Mouse (Mus musculus) heart, postnatal 25 days (tissue): ENCODE results near the gene Mpig6b. TPM values are rescaled to one million over a fixed set of nuclear protein-coding genes. Genes with fewer than 3 reads are reported as not detected.

Experiments
- DNase-seq: peaks from one replicate; pipeline ENCODE4 v3.0.0; 2022; ENCODE audit warnings: low spot score
- intact Hi-C: fragments of 180-260 bp; cut with DNase I; formaldehyde crosslinking; loops from one replicate; pipeline ENCODE4 v1.15.1; 2025
- total RNA-seq, 2 experiments: library from RNA; stranded (reverse); gene quantifications; 2 replicates each; pipeline ENCODE4 v1.2.3; 2021

The Mpig6b gene
- total RNA-seq, 2 experiments from 2014 or later, result 0.18 to 0.87 TPM

- no peak for DNase-seq
- intact Hi-C loops, result no loop called here
Observed at GRCm38 (mm10) chr17:35063466-35063865, 2.5 kb downstream of the Mpig6b start.

DNA sequence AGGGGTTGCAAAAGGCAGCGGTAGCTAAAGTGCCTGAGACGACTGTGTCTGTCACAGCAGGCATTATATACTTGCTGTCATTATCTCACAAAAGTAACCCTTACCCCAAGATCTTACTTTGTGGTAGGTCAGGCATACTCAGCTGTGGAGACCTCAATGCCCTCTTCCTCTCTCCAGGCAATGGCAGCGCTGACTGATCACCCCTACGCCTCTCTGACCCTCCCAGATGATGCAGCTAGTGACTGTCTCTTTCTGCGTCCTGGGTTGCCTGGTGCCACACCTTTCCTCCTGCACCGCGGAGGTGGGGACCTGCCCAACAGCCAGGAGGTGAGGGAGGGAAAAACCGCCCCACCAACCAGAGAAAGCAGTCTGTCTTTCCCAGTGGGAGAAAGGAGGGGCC lies 4.7 kb downstream of the Mpig6b start:
- no peak for DNase-seq
- intact Hi-C loops, result no loop called here

DNA sequence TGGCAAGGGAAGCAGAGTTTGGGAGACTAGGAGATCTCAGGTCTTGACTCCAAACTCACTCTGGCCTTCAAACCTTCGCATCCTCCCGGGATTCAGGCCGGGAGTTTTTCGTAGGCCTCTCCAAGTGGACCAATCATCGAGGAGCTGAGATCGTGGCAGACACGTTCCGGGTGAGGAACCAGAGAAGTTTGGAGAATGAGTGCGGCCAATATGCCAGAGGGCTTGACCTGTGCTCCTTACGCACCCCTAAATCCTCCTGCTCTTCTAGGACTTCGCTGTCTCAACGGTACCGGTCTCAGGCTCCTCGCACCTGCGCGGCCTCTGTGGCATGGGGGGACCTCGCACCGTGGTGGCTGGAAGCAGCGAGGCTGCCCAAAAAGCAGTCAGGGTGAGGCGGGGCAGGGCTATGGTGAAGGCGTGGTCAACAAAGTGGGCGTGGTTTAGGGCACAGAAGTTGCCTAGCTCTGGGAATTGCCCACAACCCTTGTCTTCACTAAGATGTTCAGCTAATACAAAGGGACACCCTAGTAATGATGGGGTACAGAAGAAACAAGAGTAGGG lies 5.2 kb downstream of the Mpig6b start:
- no peak for DNase-seq
- intact Hi-C loops, result no loop called here

DNA sequence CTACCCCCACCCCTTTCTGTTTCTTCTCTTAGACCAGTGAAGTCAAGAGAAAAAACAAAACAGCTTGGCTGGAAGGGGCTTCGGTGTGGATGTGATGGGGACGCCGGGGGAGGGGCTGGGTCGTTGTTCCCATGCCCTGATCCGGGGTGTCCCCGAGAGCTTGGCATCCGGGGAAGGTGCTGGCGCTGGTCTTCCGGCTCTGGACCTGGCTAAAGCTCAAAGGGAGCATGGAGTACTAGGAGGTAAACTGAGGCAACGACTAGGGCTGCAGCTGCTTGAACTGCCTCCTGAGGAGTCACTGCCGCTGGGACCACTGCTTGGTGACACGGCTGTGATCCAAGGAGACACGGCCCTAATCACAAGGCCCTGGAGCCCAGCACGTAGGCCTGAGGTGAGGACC lies 5.9 kb downstream of the Mpig6b start:
- DNase-seq, result no peak
- intact Hi-C loops, result no loop called here

GRCm38 (mm10) chr17:35058911-35059892 lies 6.8 kb downstream of the Mpig6b start, which contains the start of gene Ddah2:
Gene Ddah2 (plus strand): TSS chr17:35059035.
- intact Hi-C loops, result loop anchor here (1.0 kb wide), 1 partner anchor 38 kb away; no protein-coding TSS in a partner anchor
- DNase-seq, result peak; percentile 89

DNA sequence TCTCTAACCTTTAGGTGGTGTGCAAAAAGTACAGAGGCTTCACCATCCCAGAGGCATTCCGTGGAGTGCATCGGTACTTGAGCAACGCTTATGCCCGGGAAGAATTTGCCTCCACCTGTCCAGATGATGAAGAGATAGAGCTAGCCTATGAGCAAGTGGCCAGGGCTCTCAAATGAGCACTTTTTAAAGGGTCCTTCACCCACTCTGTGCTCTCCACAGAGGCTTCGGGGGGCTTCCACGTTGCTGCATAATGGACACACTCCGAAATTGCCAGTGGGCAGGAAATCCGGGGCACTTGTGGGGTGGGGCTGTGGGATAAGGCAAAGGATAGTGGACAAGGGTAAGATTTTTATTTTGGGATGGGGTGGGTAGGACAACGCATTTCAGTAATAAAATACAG lies 7.7 kb downstream of the Mpig6b start:
- intact Hi-C loops, result no loop called here

DNA sequence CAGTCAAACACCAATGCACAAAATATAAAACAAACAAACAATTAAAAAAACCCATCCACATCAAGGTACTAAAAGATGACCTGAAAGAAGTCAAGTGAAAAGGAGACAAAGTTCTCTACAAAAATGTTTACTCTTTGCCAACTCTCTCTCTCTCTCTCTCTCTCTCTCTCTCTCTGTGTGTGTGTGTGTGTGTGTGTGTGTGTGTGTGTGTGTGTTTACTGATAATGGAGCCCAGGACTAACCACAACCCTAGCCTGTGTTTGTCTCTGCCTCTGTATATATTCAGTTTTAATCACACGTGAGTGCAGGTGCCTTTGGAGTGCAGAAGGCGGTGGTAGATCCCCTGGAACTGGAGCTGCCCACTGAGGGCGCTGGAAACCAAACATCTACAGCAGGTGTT lies 8.9 kb downstream of the Mpig6b start:
- intact Hi-C loops, result no loop called here
- DNase-seq, result no peak

More for the DNA sequence above, 7.7 kb downstream of the Mpig6b start:
- DNase-seq, result no peak

GRCm38 (mm10) chr17:35055691-35056495 lies 10.1 kb downstream of the Mpig6b start:
- no peak for DNase-seq
- intact Hi-C loops, result no loop called here

- no peak for DNase-seq
- intact Hi-C loops, result no loop called here
Observed at GRCm38 (mm10) chr17:35052271-35052798, 13.6 kb downstream of the Mpig6b start.

DNA sequence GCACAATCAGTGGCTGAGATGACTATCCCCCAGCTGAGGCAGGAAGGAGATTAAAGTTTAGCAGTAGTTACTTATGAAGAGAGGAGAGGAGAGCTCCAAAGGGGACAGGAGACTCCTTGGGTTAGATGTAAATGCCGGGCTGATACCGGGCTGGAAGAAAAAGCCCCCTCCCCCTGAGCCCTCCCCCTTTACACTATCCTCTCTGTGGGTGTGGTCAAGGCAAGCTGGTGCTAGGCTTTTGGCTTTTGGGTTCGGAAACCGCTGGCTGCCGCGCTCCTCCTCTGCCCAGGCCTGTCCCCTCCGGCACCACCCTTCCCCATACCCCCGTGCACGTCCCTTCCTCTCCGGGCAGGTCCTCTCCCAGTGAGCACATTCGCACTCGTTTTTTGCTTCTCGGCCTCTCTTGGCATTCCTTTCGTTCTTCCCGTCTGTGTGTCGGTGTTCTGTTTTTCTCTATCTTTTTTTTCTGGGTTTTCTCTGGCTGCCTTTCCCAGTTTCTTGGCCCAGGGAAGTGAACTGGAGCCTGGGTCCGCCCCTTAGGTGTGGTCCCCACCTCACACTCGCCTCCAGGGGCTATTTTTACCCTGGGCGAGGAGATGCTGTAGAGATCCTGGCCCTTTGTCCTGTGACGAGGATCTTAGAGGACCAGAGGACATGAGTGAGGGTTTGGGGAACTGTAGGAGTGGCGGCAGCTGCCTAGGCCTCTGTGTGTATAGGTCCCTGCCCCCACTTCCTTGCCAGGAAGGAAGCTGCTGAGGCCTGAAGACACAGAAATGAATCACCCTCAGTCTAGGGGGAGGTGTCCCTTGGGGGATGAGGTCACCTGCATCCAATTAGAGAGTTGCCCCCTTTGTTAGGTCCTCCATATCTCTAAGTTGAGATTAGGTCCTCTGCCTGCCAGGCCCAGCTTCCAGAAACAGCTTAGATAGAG lies 14.6 kb downstream of the Mpig6b start:
- intact Hi-C loops, result no loop called here
- DNase-seq, result peak; percentile 87

GRCm38 (mm10) chr17:35050126-35050750 lies 15.7 kb downstream of the Mpig6b start:
- DNase-seq, result peak; percentile 73
- intact Hi-C loops, result no loop called here

DNA sequence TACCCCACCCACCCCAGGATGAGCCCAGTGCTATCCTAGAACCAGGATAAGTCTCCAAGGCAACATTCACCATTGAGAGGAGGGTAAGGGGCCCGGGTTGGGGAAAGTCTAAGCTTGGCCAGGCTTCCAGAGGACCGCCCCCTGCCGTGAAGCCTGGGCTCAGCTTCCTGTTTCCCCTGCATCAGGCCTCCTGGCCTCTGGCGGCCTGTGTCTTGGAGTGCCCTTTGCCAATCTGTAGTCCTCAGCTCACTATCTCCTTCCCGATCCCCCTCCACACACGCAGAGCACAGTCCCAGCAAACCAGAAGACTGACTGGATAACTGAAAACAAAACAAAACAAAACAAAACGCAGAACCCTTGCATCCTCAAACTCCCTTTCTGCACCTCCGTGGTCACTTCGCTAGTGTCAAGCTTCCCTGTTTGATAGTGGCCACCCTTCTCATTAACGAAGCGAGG lies 16.4 kb downstream of the Mpig6b start, which contains the start of gene Clic1:
Gene Clic1, plus strand, starts transcription at position 406 of the 456 bp plus-strand sequence.
- no peak for DNase-seq
- intact Hi-C loops, result no loop called here

DNA sequence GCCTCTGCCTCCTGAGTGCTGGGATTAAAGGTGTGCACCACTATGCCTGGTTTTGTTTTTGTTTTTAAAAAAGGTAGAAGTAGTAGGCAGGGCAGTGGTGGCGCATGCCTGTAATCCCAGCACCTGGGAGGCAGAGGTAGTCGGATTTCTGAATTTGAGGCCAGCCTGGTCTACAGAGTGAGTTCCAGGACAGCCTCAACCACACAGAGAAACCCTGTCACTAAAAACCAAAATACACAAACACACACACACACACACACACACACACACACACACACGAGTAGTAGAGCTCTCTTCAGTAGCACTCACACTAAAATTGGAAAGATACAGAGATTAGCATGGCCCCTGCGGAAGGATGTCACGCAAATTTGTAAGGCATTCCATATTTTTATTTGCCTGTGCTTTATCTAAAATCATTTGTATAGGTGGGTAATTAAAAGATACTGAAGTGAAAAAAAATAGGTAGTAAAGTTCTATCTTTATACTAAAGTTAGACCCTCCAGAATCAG lies 17.0 kb downstream of the Mpig6b start:
- intact Hi-C loops, result no loop called here

DNA sequence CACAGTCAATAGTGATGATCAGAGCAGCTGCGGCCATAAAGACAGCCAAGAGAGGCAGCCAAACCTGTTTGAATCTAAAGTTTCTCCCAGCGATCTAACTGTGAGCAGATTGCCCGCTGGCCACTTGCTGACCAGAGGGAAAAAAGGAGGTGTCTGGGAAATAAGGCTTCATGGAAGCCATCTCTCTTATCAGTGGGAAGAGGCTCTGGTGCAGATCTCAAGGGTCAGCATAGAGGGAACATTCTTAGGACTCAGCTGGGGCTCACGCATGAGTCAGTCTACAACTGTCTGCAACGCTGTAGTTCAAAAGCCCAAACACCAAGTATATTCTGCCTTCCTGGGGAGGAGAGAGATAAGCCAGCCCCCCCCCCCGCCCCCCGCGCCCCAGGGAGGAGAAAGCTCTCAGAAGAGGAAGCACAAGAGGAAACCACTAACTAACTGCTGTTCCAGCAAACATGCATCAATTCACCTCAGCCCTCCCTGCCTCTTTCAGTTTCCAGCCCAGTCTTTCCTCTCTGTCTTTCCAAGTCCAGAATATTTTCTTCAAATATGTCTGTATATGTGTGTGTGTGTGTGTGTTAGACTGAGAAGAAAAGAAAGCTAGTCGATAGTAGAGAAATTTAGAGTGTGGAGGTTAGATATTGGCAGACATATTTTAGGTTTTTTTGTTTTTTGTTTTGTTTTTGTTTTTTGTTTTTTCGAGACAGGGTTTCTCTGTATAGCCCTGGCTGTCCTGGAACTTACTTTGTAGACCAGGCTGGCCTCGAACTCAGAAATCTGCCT lies 17.6 kb downstream of the Mpig6b start:
- intact Hi-C loops, result no loop called here
- no peak for DNase-seq

More for the DNA sequence above, 17.0 kb downstream of the Mpig6b start:
- no peak for DNase-seq

GRCm38 (mm10) chr17:35047688-35048087 lies 18.3 kb downstream of the Mpig6b start:
- intact Hi-C loops, result no loop called here
- DNase-seq, result no peak

DNA sequence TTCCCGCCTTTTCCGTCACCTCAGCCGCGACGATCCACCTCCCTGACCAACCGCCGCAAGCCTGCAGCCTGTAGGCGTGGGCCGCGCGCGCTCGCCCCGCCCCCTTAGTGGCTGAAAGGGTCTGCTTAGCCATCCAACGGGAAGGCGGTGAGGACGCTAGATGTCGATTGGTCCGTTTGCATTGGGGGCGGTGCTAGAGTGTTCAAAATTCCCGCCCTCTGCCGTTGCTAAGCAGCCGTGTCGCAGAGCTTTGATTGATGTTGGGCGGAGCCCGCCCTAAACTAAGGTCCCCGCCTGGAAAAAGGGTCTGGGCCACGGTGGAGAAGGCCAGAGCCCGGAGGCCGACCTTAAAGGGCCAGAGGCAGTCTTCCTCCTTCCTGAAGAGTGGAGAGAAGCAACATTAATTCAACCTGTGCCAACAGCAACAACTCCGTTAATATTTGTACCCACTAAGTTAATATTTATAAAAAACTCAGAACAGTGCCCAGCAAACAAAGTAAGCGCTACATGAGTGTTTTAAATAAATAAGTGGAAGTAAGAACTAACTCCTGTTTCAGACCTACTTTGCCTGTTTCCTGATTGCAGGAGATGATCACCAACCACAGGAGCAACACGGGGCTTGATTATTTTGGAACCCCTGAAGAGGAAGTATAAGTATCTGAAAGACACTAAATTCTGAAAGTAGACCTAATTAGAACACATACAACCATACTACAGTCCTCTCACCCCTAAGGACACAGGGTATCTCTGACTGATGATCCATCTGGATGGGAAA lies 19.1 kb downstream of the Mpig6b start, which contains the start of gene Msh5:
Gene Msh5, minus strand, starts transcription at position 65 of the 775 bp plus-strand sequence.
- intact Hi-C loops, result no loop called here

More for the DNA sequence above, 19.1 kb downstream of the Mpig6b start, which contains the start of gene Msh5:
- peak; percentile 97 for DNase-seq
